Mouse (Mus musculus): ENCODE measurements around the gene Bmp7. TPM values are rescaled to one million over a fixed set of nuclear protein-coding genes. Genes with fewer than 3 reads are reported as not detected.

Gene Bmp7
- polyA plus RNA-seq (2012; rRNA removed): 25.3 and 26.5 TPM in 2 replicates

- no peak within 1 kb of the TSS for H3K27ac ChIP-seq (ENCODE audit: control insufficient read depth, insufficient read depth, low read length)
- H3K4me1 ChIP-seq (replicated peaks; ENCODE audit: control insufficient read depth, insufficient read depth, low read length): peaks cover 44% of the 10 kb centered on the region
- peak; percentile 82 for DNase-seq
- under 1% methylated on average over 82 of the region's 82 CpGs for WGBS
- H3K36me3 ChIP-seq (ENCODE audit: control insufficient read depth, insufficient read depth, low read length): no peaks in the 10 kb centered on the region
- H3K27me3 ChIP-seq (ENCODE audit: control insufficient read depth, insufficient read depth, low read length): no peaks in the 10 kb centered on the region
- peak within 1 kb of the TSS; percentile 64 for H3K4me3 ChIP-seq (ENCODE audit: control insufficient read depth, insufficient read depth, low read length)
- TF ChIP-seq POLR2A (IDR thresholded peaks at IDR 0.05; ENCODE audit: control insufficient read depth, extremely low read depth, insufficient read depth, low read length, poor library complexity): no peak
- TF ChIP-seq CTCF (IDR thresholded peaks at IDR 0.05; ENCODE audit: borderline replicate concordance, control insufficient read depth, extremely low read depth, insufficient read depth, low read length, poor library complexity): no peak
These were observed at the start of gene Bmp7 for GRCm38 (mm10) chr2:172940003-172940798. Bmp7 (minus strand) TSS chr2:172940321.

GRCm38 (mm10) chr2:172982776-172983561 lies 42.8 kb upstream of the Bmp7 start:
- peak; percentile 47 for DNase-seq
- H3K27ac ChIP-seq (ENCODE audit: control insufficient read depth, insufficient read depth, low read length): no peak overlapping the region
- WGBS: 84% methylated on average over 9 of the region's 9 CpGs
- peaks cover 40% of the 10 kb centered on the region for H3K36me3 ChIP-seq (ENCODE audit: control insufficient read depth, insufficient read depth, low read length)
- TF ChIP-seq CTCF (IDR thresholded peaks at IDR 0.05; ENCODE audit: borderline replicate concordance, control insufficient read depth, extremely low read depth, insufficient read depth, low read length, poor library complexity) (no peak), POLR2A (IDR thresholded peaks at IDR 0.05; ENCODE audit: control insufficient read depth, extremely low read depth, insufficient read depth, low read length, poor library complexity) (no peak)
- H3K27me3 ChIP-seq (ENCODE audit: control insufficient read depth, insufficient read depth, low read length): no peaks in the 10 kb centered on the region
- peaks cover 8% of the 10 kb centered on the region for H3K4me1 ChIP-seq (replicated peaks; ENCODE audit: control insufficient read depth, insufficient read depth, low read length)
- H3K4me3 ChIP-seq (ENCODE audit: control insufficient read depth, insufficient read depth, low read length): no peak overlapping the region

DNA sequence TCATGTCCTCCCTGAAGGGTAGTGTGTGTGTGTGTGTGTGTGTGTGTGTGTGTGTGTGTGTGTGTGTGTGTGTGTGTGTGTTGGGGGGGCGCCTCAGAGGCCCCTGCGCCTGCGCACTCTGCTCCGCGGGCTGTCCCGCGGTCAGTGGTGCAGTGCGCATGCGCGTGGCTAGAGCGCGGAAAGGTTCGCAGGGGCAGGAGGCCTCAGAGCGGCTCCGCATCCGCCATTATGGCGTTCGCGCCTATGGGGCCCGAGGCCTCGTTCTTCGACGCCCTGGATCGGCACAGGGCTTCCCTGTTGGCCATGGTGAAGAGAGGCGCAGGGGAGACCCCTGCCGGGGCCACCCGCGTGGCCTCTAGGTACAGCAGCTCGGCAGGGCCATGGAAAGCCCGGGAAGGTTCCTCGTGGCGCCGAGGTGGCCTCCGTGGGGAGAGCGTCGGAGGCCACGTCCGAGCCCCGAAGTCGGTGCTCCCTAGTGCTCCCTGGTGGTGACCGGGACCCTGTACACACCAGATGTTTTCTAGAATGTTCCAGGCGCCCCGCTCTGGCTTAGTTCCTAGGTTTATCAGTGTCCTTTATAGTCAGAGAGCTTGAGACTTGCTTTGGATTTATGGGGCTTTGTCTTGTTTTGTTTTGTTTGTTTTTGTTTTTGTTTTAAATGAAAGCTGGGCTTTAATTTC lies 39.7 kb upstream of the Bmp7 start:
- no peak for TF ChIP-seq POLR2A (IDR thresholded peaks at IDR 0.05; ENCODE audit: control insufficient read depth, extremely low read depth, insufficient read depth, low read length, poor library complexity)
- TF ChIP-seq CTCF (IDR thresholded peaks at IDR 0.05; ENCODE audit: borderline replicate concordance, control insufficient read depth, extremely low read depth, insufficient read depth, low read length, poor library complexity): no peak
- Histone ChIP-seq H3K27ac (ENCODE audit: control insufficient read depth, insufficient read depth, low read length) (no peak overlapping the region), H3K4me1 (replicated peaks; ENCODE audit: control insufficient read depth, insufficient read depth, low read length) (peaks cover 30% of the 10 kb centered on the region), H3K36me3 (ENCODE audit: control insufficient read depth, insufficient read depth, low read length) (peaks cover 8% of the 10 kb centered on the region), H3K27me3 (ENCODE audit: control insufficient read depth, insufficient read depth, low read length) (no peaks in the 10 kb centered on the region), H3K4me3 (ENCODE audit: control insufficient read depth, insufficient read depth, low read length) (no peak overlapping the region)
- no peak for DNase-seq
- 98% methylated on average over 43 of the region's 43 CpGs for WGBS

DNA sequence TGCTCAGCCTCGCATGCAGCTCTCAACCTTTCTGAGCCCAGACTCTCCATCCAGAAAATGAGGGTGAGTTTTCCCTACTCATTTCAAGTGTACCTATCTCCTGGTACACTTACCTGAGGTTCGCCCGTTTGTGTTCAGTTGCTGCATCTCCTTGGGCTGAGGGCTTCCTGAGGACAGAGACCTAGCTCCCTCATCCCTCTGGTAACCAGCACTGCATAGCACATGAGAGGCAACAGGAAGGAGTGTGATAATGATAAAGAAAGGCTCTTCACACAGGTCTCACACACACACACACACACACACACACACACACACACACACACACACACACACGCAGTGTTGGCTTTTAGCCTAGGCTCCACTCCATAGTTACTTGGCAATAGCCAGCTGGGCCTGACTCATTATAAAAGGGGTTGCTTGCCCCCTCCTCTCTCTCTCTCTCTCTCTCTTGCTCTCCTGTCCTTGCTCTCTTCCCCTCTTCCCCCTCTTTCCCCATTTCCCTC lies 38.1 kb upstream of the Bmp7 start:
- no peaks in the 10 kb centered on the region for H3K36me3 ChIP-seq (ENCODE audit: control insufficient read depth, insufficient read depth, low read length)
- DNase-seq: peak; percentile 54
- no peak for TF ChIP-seq POLR2A (IDR thresholded peaks at IDR 0.05; ENCODE audit: control insufficient read depth, extremely low read depth, insufficient read depth, low read length, poor library complexity)
- TF ChIP-seq CTCF (IDR thresholded peaks at IDR 0.05; ENCODE audit: borderline replicate concordance, control insufficient read depth, extremely low read depth, insufficient read depth, low read length, poor library complexity): no peak
- peak overlapping the region; percentile 70 for H3K4me3 ChIP-seq (ENCODE audit: control insufficient read depth, insufficient read depth, low read length)
- H3K4me1 ChIP-seq (replicated peaks; ENCODE audit: control insufficient read depth, insufficient read depth, low read length): peaks cover 43% of the 10 kb centered on the region
- H3K27me3 ChIP-seq (ENCODE audit: control insufficient read depth, insufficient read depth, low read length): no peaks in the 10 kb centered on the region
- peak overlapping the region; percentile 98 for H3K27ac ChIP-seq (ENCODE audit: control insufficient read depth, insufficient read depth, low read length)
- WGBS: 8% methylated on average over 4 of the region's 4 CpGs

- WGBS: under 1% methylated on average over 14 of the region's 14 CpGs
- peak within 1 kb of the TSS; percentile 98 for H3K27ac ChIP-seq (ENCODE audit: control insufficient read depth, insufficient read depth, low read length)
- H3K4me3 ChIP-seq (ENCODE audit: control insufficient read depth, insufficient read depth, low read length): peak within 1 kb of the TSS; percentile 70
- DNase-seq: peak; percentile 93
- peaks cover 40% of the 10 kb centered on the region for H3K4me1 ChIP-seq (replicated peaks; ENCODE audit: control insufficient read depth, insufficient read depth, low read length)
- no peaks in the 10 kb centered on the region for H3K36me3 ChIP-seq (ENCODE audit: control insufficient read depth, insufficient read depth, low read length)
- H3K27me3 ChIP-seq (ENCODE audit: control insufficient read depth, insufficient read depth, low read length): no peaks in the 10 kb centered on the region
- TF ChIP-seq POLR2A (IDR thresholded peaks at IDR 0.05; ENCODE audit: control insufficient read depth, extremely low read depth, insufficient read depth, low read length, poor library complexity) (peak; percentile 68), CTCF (IDR thresholded peaks at IDR 0.05; ENCODE audit: borderline replicate concordance, control insufficient read depth, extremely low read depth, insufficient read depth, low read length, poor library complexity) (0 out of 2 replicates have a peak, but pooled peaks have one; percentile 42)
These were observed 37.4 kb upstream of the Bmp7 start, which contains the start of gene Spo11 for GRCm38 (mm10) chr2:172977409-172978130. Spo11 (plus strand) TSS chr2:172977700.
